Mouse (Mus musculus) midbrain, embryonic 10.5 days (tissue): ENCODE results near the gene Tex46. TPM values are rescaled to one million over a fixed set of nuclear protein-coding genes. Genes with fewer than 3 reads are reported as not detected.

Source experiments
- DNase-seq: peaks from one replicate; pipeline ENCODE4 v3.0.0-alpha.2; 2017; ENCODE audit warnings: low spot score
- H3K27ac ChIP-seq: fragments of 300-500 bp; sonication (generic); replicated peaks from 2 replicates; pipeline ENCODE4 v1.5.1; 2016; ENCODE audit warnings: mild to moderate bottlenecking
- H3K27me3 ChIP-seq: fragments of 300-500 bp; sonication (generic); 2 replicates; pipeline ENCODE4 v1.6.1; 2016; ENCODE audit warnings: low read depth, mild to moderate bottlenecking; ENCODE audit not compliant: poor library complexity, severe bottlenecking
- H3K36me3 ChIP-seq: fragments of 300-500 bp; sonication (generic); 2 replicates; pipeline ENCODE4 v1.6.1; 2016; ENCODE audit warnings: mild to moderate bottlenecking, moderate library complexity
- H3K4me1 ChIP-seq: fragments of 300-500 bp; sonication (generic); 2 replicates; pipeline ENCODE4 v1.6.1; 2016
- H3K4me3 ChIP-seq: fragments of 300-500 bp; sonication (generic); 2 replicates; pipeline ENCODE4 v1.5.1; 2016; ENCODE audit warnings: mild to moderate bottlenecking, moderate library complexity
- H3K9me3 ChIP-seq: fragments of 300-500 bp; sonication (generic); replicated peaks from 2 replicates; pipeline ENCODE4 v1.6.1; 2016; ENCODE audit warnings: mild to moderate bottlenecking
- WGBS: fragments of 180-500 bp; shearing (Covaris S2); methylation state at CpG from one replicate; pipeline ENCODE4 v1.1.7; 2016; 5-methylcytosine and 5-hydroxymethylcytosine counted together
- polyA plus RNA-seq: library from polyadenylated mRNA; unstranded; fragments of >200 nt; fragmentation: Nextera tagmentation; extraction: Ambion mirVana; gene quantifications from 2 replicates; pipeline ENCODE4 v1.2.1, GENCODE M21; 2016

Tex46 gene
- polyA plus RNA-seq, 1 experiment from 2014 or later = not detected

DNA sequence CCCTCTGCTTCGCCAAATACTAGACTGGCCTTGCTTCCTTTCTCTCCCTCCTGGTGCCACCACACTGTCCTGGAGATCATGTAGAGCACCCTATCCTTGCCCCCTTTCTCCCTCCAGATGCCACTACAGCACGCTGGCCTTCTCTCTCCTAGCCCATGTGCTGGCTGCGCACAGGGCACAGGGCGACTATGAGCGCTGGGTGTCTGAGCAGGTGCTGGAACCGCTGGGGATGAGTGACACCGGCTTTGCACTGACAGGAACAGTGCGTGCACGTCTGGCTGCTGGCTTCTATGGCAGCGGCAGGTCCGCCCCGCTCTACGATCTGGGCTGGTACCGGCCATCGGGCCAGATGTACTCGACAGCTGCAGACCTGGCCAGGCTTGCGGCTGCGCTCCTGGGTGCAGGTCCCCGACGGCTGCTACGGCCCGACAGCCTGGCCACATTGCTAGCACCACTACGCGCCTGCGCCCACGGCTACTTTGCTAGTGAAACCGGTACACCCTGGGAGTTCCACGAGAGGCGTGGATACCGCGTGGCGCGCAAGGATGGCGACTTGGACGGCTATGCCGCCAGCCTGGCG lies 26.8 kb downstream of the Tex46 start:
- WGBS = 21% methylated on average over 37 of the region's 37 CpGs
- Histone ChIP-seq H3K9me3 (peaks cover 6% of the 10 kb centered on the region; the same call in 1 of the 2 replicates), H3K27me3 (peaks cover 43% of the 10 kb centered on the region), H3K27ac (peak overlapping the region; percentile 84), H3K4me3 (peak overlapping the region; percentile 60), H3K36me3 (no peaks in the 10 kb centered on the region), H3K4me1 (peaks cover 32% of the 10 kb centered on the region)
- DNase-seq = peak; percentile 33

DNA sequence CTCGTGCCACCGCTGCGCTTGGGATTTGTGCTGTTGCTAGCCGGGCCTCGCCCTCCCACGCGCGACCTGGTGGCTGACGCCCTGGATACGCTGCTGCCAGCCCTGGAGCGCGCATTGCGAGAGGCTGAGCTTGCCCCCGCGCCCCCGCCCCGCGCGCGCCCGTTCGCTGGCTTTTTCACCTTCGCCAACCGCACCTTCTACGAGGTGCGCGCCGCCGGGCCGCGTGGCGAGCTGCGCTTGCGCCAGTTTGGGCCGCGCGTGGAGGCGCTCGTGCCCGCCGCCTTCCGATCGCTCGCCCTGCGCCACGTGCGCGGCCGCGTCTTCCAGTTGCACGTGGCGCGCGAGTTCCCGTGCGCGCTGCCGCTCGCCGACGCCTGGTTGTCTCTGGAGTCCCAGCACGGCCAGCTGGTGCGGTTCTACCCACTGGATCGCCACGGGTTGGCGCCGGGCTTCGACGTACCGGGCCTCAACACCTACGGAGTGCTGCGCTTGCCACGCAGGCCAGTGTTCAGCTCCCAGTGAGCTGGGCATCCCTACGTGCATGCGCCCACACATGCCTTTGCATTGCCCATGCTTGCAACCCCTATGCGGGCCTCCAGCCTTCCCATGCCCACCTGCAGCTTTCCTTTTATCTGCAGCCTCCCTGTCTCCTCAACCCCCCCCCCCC lies 27.5 kb downstream of the Tex46 start:
- Histone ChIP-seq H3K4me3 (peak overlapping the region; percentile 60), H3K27me3 (peaks cover 43% of the 10 kb centered on the region), H3K9me3 (peaks cover 6% of the 10 kb centered on the region; the same call in 1 of the 2 replicates), H3K36me3 (no peaks in the 10 kb centered on the region), H3K27ac (peak overlapping the region; percentile 84), H3K4me1 (peaks cover 32% of the 10 kb centered on the region)
- peak; percentile 59 for DNase-seq
- 4% methylated on average over 76 of the region's 76 CpGs for WGBS

DNA sequence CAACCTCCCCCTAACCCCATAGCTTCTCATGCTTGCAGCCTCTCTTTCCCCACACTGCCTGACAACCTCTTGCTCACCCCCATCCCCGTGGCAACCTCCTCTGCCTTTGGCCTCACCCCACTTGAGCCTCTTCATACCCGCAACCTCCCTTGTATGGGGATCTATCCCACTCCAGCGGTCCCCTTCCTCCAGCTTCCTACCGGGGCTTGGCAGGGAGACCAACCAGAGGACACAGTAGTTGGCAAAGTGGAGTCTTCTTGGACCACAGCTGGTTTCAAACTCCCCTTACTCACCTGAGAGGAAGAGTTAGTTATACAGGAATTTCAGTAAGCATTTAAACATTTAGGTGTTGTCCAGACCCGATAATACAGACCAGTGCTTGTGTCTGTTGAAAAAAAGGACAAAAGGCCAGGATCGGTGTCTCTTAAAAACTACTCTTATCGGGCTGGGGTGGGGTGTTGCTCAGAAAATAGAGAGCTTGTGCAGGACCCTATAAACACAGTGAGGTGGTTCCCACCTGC lies 28.1 kb downstream of the Tex46 start:
- Histone ChIP-seq H3K27ac (peak overlapping the region; percentile 84), H3K4me3 (peak overlapping the region; percentile 60), H3K27me3 (peaks cover 43% of the 10 kb centered on the region), H3K4me1 (peaks cover 32% of the 10 kb centered on the region), H3K9me3 (peaks cover 6% of the 10 kb centered on the region; the same call in 1 of the 2 replicates), H3K36me3 (no peaks in the 10 kb centered on the region)
- peak; percentile 52 for DNase-seq
- 28% methylated on average over 7 of the region's 7 CpGs for WGBS

DNA sequence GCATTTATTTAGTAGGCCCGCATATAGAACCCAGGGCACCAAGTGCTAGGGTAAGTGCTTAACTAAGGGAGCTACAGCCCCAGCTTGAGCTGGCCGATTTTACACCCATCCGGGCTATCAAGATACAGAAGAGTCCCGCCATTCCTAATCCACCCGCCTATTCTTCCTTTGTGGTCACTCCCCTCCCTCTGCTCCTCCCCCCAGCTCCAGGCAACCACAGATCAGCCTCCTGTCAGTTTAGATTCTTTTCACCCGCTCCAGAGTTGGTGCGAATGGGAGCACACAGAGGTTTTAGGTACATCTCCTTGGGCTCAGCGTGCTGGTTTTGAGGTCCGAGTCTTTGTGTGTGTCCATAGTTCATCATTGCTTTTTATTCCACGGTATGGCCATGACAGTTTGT lies 28.7 kb downstream of the Tex46 start:
- H3K27me3 ChIP-seq = peaks cover 43% of the 10 kb centered on the region

DNA sequence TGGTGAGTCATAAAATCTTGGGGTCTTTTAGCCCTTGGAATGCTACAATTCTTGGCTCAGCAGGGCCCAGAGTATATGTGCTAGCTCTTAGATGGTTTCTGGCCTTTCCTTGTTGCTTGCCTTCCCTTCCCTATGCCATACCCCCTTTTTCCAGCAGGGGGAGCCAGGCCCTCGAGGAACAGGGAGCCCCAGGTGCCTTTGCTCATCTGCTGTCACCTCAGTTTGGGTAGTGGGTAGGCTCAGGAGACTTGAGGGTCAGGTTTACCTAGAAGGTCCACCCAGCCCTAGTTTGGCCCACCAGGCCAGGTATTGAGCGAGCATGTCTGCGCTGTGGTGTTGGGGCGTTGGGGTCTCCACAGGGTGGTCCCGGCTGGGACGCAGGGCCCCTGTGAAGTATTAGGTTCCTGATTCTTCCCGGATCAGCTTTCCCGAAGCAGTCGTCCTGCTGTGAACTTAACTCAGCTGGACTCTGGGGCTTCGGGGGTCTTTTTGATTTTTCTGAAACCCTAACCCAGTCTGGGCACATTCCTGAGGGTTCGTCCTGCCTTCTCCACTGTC lies 38.8 kb downstream of the Tex46 start:
- H3K9me3 ChIP-seq = no peaks in the 10 kb centered on the region; the same call in 1 of the 2 replicates
- H3K27me3 ChIP-seq = no peaks in the 10 kb centered on the region
- WGBS = 16% methylated on average over 11 of the region's 11 CpGs
- peak overlapping the region; percentile 50; the same call in 1 of the 2 replicates for H3K27ac ChIP-seq
- peaks cover 49% of the 10 kb centered on the region for H3K36me3 ChIP-seq
- H3K4me3 ChIP-seq = no peak overlapping the region
- peaks cover 38% of the 10 kb centered on the region for H3K4me1 ChIP-seq
- DNase-seq = peak; percentile 83

More for the DNA sequence above, 28.7 kb downstream of the Tex46 start:
- Histone ChIP-seq H3K4me3 (peak overlapping the region; percentile 44), H3K27ac (peak overlapping the region; percentile 84), H3K4me1 (peaks cover 32% of the 10 kb centered on the region), H3K36me3 (no peaks in the 10 kb centered on the region), H3K9me3 (peaks cover 6% of the 10 kb centered on the region; the same call in 1 of the 2 replicates)
- WGBS = 5% methylated on average over 10 of the region's 10 CpGs
- peak; percentile 81 for DNase-seq

DNA sequence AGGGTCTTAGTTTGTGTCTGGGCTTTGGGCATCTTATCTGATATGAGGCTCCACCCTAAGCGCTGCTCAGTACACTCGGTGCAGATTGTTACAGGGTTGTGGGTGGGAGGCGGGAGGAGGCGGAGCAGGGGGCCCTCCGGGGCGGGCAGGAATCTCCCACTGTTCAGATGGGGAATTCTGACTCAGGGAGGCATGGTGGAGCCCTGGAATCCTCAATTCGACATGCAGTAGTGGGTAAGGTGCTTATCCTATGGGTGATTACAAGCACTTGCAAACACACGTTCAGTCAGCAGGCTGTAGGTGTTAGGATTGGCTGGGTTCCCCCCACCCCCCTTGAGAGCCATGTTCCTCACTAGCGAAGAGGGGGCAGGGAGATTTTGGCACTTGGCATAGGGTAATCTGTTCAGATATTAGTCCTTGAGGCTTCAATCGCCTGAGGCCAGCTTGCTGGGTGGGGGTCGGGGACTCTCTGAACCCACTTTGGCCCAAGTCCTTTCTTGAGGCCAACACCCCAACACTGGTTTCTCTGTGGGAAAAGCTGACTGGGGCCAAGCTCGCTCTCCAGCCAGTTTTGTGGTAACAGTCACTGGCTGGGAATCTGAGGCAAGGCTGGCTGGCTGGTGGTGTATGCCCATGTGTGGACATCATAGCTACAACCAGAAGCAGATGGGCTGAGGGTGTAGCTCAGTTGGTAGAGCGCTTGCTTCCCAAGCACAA lies 39.4 kb downstream of the Tex46 start:
- no peak overlapping the region for H3K4me3 ChIP-seq
- peak; percentile 19 for DNase-seq
- H3K27ac ChIP-seq = peak overlapping the region; percentile 50
- peaks cover 55% of the 10 kb centered on the region for H3K36me3 ChIP-seq
- no peaks in the 10 kb centered on the region; the same call in 1 of the 2 replicates for H3K9me3 ChIP-seq
- WGBS = 40% methylated on average over 13 of the region's 13 CpGs
- no peaks in the 10 kb centered on the region for H3K27me3 ChIP-seq
- peaks cover 39% of the 10 kb centered on the region for H3K4me1 ChIP-seq

DNA sequence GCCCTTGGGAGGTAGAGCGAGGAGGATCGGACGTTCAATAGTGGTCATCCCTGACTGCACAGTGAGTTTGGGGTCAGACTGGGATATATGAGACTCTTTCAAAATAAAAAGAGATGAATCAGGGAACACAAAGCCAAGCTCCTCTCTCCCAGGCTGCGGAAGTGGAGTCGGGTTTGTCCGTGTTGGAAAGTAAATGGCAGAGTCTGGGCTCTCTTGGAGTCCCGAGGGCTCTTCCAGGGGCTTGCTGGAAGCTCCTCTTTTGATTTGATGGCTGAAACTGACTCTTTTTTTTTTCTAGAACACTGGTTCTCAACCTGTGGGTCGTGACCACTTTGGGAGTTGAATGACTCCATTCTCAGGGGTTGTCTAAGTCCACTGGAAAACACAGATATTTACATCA lies 40.0 kb downstream of the Tex46 start:
- H3K4me1 ChIP-seq = peaks cover 39% of the 10 kb centered on the region
- H3K9me3 ChIP-seq = no peaks in the 10 kb centered on the region; the same call in 1 of the 2 replicates
- H3K27ac ChIP-seq = no peak overlapping the region
- H3K27me3 ChIP-seq = no peaks in the 10 kb centered on the region
- DNase-seq = no peak
- H3K36me3 ChIP-seq = peaks cover 61% of the 10 kb centered on the region
- 77% methylated on average over 8 of the region's 8 CpGs for WGBS
- no peak overlapping the region for H3K4me3 ChIP-seq

DNA sequence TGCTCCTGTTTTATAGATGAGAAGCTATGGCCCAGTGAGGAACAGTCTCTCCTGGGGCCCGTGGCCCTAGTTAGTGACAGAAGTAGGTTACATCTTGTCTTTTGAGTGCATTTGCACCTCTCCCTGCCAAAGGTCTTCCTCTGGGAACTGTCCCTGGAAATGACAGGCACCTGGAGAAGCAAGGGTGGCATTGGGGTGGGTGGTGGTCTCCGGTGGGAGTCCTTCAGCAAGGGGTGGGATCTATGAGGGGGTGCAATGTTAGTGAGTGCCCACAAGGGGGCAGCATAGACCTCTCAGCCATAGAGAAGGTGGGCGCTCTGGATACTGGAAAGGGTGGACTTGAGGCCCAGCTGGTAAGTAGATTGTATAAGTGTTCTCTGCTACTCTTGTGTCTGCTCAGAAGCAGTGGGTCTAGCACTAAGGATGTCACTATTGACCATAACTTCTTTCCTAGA lies 41.1 kb downstream of the Tex46 start:
- H3K27ac ChIP-seq = no peak overlapping the region; the same call in 1 of the 2 replicates
- H3K9me3 ChIP-seq = no peaks in the 10 kb centered on the region; the same call in 1 of the 2 replicates
- 69% methylated on average over 3 of the region's 3 CpGs for WGBS
- H3K4me3 ChIP-seq = no peak overlapping the region
- H3K27me3 ChIP-seq = no peaks in the 10 kb centered on the region
- peak; percentile 56 for DNase-seq
- peaks cover 73% of the 10 kb centered on the region for H3K36me3 ChIP-seq
- H3K4me1 ChIP-seq = peaks cover 39% of the 10 kb centered on the region

DNA sequence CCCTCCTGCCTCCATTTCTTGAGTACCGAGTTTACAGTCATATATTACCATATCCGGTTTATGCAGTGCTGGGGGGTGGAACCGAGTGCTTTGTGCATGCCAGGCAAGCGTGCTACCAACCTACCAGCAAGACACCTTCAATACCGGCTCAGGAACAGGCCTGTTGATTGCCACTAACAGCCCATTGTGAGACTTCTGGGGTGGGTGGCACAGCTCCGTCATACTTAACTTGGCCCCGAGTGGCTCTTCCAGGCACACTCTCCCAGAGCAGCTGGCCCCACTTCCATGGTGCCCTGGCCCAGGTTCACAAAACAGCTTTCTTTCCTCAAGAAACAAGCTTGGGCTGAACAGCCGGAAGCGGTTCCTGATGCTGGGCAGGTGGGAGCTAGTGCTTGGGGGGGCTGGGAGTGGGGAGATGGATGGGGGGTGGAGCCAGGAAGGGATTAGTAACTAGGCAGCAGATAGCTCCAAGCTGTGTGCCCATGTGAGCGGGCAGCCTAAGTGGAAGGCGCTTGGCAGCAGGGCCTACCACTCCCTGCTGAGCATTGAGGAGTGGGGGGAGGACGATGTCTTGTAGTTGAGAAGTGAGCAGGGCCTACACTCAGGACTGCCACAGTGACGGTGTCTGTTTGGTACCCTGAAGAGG lies 41.8 kb downstream of the Tex46 start:
- H3K36me3 ChIP-seq = peaks cover 79% of the 10 kb centered on the region
- H3K27me3 ChIP-seq = no peaks in the 10 kb centered on the region
- H3K4me3 ChIP-seq = no peak overlapping the region
- 70% methylated on average over 13 of the region's 13 CpGs for WGBS
- H3K27ac ChIP-seq = peak overlapping the region; percentile 65; the same call in 1 of the 2 replicates
- peaks cover 39% of the 10 kb centered on the region for H3K4me1 ChIP-seq
- H3K9me3 ChIP-seq = no peaks in the 10 kb centered on the region; the same call in 1 of the 2 replicates
- peak; percentile 20 for DNase-seq

DNA sequence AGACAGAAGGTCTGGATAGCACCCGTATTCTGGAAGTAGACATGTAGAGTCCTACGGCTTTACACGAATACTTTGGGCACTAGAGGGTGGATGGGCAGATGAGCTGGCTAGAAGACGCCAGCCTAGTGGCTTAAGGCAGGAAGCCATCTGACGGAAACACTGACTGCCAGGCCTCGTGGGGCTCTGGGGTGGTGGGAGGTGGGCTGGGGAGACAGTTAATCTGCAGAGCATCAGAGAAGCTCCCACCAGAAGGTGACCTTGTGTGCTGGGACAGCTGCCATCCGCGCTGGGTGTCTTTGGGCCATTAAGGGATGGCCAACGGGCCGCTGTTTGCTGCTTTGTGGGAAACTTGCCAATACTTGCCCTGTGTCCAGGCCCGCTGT lies 42.3 kb downstream of the Tex46 start:
- no peaks in the 10 kb centered on the region; the same call in 1 of the 2 replicates for H3K9me3 ChIP-seq
- no peaks in the 10 kb centered on the region for H3K27me3 ChIP-seq
- H3K4me3 ChIP-seq = no peak overlapping the region
- no peak for DNase-seq
- peak overlapping the region; percentile 65 for H3K27ac ChIP-seq
- H3K4me1 ChIP-seq = peaks cover 39% of the 10 kb centered on the region
- H3K36me3 ChIP-seq = peaks cover 83% of the 10 kb centered on the region
- WGBS = 83% methylated on average over 11 of the region's 11 CpGs

DNA sequence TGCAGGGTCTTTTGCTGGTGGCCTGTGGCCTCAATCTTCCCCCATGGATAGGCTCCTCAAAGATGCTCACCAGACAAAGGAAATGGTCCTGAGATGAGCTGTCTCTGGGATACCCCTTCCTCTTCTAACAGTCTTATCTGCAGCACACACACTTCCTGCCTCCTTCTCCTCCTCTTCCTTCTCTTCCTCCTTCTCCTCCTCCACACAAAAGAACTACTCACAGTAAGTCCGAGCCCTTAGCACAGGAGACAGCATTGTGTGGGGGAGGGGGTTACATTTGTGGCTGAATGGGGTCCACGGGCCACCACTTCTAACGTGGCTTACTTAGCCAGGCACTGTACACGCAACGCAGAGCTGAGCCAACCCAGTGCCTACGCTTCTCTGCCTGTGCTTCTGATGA lies 42.8 kb downstream of the Tex46 start:
- H3K4me1 ChIP-seq = peaks cover 39% of the 10 kb centered on the region
- H3K4me3 ChIP-seq = no peak overlapping the region
- no peaks in the 10 kb centered on the region for H3K27me3 ChIP-seq
- DNase-seq = no peak
- H3K36me3 ChIP-seq = peaks cover 83% of the 10 kb centered on the region
- H3K27ac ChIP-seq = peak overlapping the region; percentile 65
- 81% methylated on average over 6 of the region's 6 CpGs for WGBS
- H3K9me3 ChIP-seq = no peaks in the 10 kb centered on the region
